Mouse (Mus musculus) right cerebral cortex, postnatal 10 days (tissue): ENCODE data around the gene Tlcd1.
"Not testable (repeated sequence)": the region's sequence is repeated elsewhere in the genome, so short reads cannot be mapped to it uniquely, and the experiment has no call there.

ENCODE experiments used
- DNase-seq, 2 experiments: peaks; one replicate each; pipeline ENCODE4 v3.0.0; 2021; ENCODE audit warnings: low spot score in 2 of 2

Tlcd1 gene

GRCm38 (mm10) chr11:78177903-78178858, 1.7 kb downstream of the Tlcd1 start:
- peak; percentile 94 to 95 for DNase-seq

- peak; percentile 86 to 90 for DNase-seq
Observed at GRCm38 (mm10) chr11:78178859-78179437, 2.4 kb downstream of the Tlcd1 start.

GRCm38 (mm10) chr11:78179438-78179999, 3.0 kb downstream of the Tlcd1 start:
- no peak for DNase-seq

GRCm38 (mm10) chr11:78180081-78180761, 3.7 kb downstream of the Tlcd1 start:
- no peak for DNase-seq

- DNase-seq: no peak
Observed at GRCm38 (mm10) chr11:78181830-78182357, 5.4 kb downstream of the Tlcd1 start.

- DNase-seq: no peak
Observed at GRCm38 (mm10) chr11:78182450-78182849, 5.9 kb downstream of the Tlcd1 start.

- DNase-seq: peak; percentile 89 to 92
Observed at GRCm38 (mm10) chr11:78182961-78183844, 6.7 kb downstream of the Tlcd1 start, which contains the start of gene Rpl23a. Rpl23a (minus strand) TSS chr11:78183584.

- DNase-seq: no peak
Observed at GRCm38 (mm10) chr11:78183884-78184514, 7.5 kb downstream of the Tlcd1 start.

- not testable (repeated sequence) for DNase-seq
Observed at GRCm38 (mm10) chr11:78184702-78185101, 8.2 kb downstream of the Tlcd1 start.

GRCm38 (mm10) chr11:78188331-78189233, 12.1 kb downstream of the Tlcd1 start, which contains the start of gene Rab34:
Rab34 (plus strand) TSS chr11:78188430.
- DNase-seq: peak; percentile 90 to 92

GRCm38 (mm10) chr11:78189234-78190040, 12.9 kb downstream of the Tlcd1 start:
- peak; percentile 89 to 93 for DNase-seq

- DNase-seq: no peak
Observed at GRCm38 (mm10) chr11:78190041-78190440, 13.5 kb downstream of the Tlcd1 start.

GRCm38 (mm10) chr11:78193113-78193512, 16.6 kb downstream of the Tlcd1 start, which contains the start of gene Proca1:
Proca1 (plus strand) TSS chr11:78193392.
- no peak for DNase-seq

- peak in 1 of 2 experiments; percentile 61 for DNase-seq
Observed at GRCm38 (mm10) chr11:78194411-78195100, 18.0 kb downstream of the Tlcd1 start.

- no peak for DNase-seq
Observed at GRCm38 (mm10) chr11:78195101-78195863, 18.8 kb downstream of the Tlcd1 start.

GRCm38 (mm10) chr11:78202372-78202771, 25.9 kb downstream of the Tlcd1 start:
- no peak for DNase-seq

GRCm38 (mm10) chr11:78204287-78204686, 27.8 kb downstream of the Tlcd1 start:
- no peak for DNase-seq
